ENCODE assay signal across 9 mouse cellular contexts in the genomic region with DNA sequence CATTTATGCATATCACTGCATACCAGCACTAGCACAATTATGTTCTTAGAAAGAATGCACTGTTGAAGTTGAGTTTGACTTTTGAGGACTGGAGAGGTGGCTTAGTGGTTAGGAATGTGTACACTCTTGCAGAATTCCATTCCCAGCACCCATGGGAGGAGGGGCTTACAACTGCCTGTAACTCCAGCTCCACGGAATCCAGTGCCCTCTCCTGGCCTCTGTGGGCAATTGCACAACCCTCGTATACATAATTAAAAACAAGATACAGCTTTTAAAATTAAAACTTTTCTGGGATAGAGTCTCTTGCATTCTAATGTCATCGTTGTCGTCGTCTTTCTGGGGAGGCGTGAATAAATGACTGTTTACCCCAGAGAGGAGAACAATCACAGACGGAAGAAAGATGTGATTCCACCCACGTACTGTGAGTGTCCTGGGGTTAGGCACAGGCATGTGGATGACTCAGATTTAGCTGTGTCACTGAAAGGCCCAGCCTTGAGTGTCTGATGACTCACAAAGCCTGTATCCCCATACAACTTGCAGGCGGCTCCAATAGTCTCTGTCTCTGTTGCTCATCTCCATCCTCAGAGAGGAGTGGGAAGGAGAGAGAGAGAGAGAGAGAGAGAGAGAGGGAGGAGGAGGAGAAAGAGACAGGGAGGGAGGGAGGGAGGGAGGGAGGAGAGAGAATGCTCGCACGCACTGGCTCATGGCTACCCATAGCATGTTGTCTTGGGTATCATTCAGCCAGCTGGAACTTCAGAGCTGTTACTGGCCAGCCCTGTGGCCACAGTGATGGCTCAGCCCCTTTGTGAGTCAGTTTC. TPM values are rescaled to one million over a fixed set of nuclear protein-coding genes. Genes with fewer than 3 reads are reported as not detected.
DNase-seq lines count a peak whose midpoint lies in the region; ATAC-seq and TF ChIP-seq lines count a peak whose summit lies in the region.
"Had no signal": no experiment of that assay in that cellular context is flagged by ENCODE, and none has a peak within 500 bp of the region (broad histone marks: within the 10 kb centered on the region; RNA-seq: fewer than 3 reads in every experiment).

No protein-coding gene starts in this region.

- intact Hi-C loops in left cerebral cortex, adult 2 months (cut with DNase I): loop anchor here (10.0 kb wide), 1 partner anchor 147 kb away; no protein-coding TSS in a partner anchor

- no peak for TF ChIP-seq POLR2A in liver, adult 2 months (IDR thresholded peaks at IDR 0.05; ENCODE audit: extremely low read depth, insufficient read depth, low read length)
- TF ChIP-seq POLR2A in ES-Bruce4 (IDR thresholded peaks at IDR 0.05; ENCODE audit: insufficient read depth, low read length): no peak

- H3K36me3 ChIP-seq in liver, adult 2 months (ENCODE audit: control insufficient read depth, insufficient read depth, low read length): no peaks in the 10 kb centered on the region
- no peaks in the 10 kb centered on the region for H3K36me3 ChIP-seq in ES-Bruce4 (ENCODE audit: control insufficient read depth, insufficient read depth, low read length, poor library complexity, severe bottlenecking)
- no peaks in the 10 kb centered on the region for H3K36me3 ChIP-seq in forebrain, embryonic 16.5 days (ENCODE audit: control insufficient read depth, insufficient read depth)
- no peaks in the 10 kb centered on the region for H3K36me3 ChIP-seq in hindbrain, embryonic 16.5 days (ENCODE audit: control insufficient read depth, insufficient read depth, low read length)

- TF ChIP-seq CTCF in liver, adult 2 months (IDR thresholded peaks at IDR 0.05; ENCODE audit: low read depth, low read length): peak; percentile 84
- TF ChIP-seq CTCF in ES-Bruce4 (IDR thresholded peaks at IDR 0.05; ENCODE audit: low read depth, low read length): peak; percentile 84
- TF ChIP-seq CTCF in left cerebral cortex, adult 2 months (IDR thresholded peaks at IDR 0.05): peak; percentile 43

- no peak overlapping the region for H3K9ac ChIP-seq in liver, adult 2 months (ENCODE audit: low read depth, low read length)
- peak overlapping the region; percentile 31; the same call in 1 of the 2 replicates for H3K9ac ChIP-seq in ES-Bruce4 (ENCODE audit: low read depth, poor library complexity, severe bottlenecking)
- H3K9ac ChIP-seq in forebrain, embryonic 16.5 days (replicated peaks; ENCODE audit: low read depth, low read length): no peak overlapping the region
- H3K9ac ChIP-seq in hindbrain, embryonic 16.5 days (ENCODE audit: low read depth, low read length): no peak overlapping the region

- H3K4me2 ChIP-seq in forebrain, embryonic 16.5 days (ENCODE audit: low read length): no peak overlapping the region
- H3K4me2 ChIP-seq in hindbrain, embryonic 16.5 days (ENCODE audit: low read length): no peak overlapping the region

- no peak for ATAC-seq in forebrain, embryonic 16.5 days
- no peak for ATAC-seq in hindbrain, embryonic 16.5 days

- H3K4me1 ChIP-seq in liver, adult 2 months (ENCODE audit: control insufficient read depth, insufficient read depth, low read length): peaks cover 3% of the 10 kb centered on the region; the same call in 1 of the 2 replicates
- H3K4me1 ChIP-seq in ES-Bruce4 (ENCODE audit: control insufficient read depth, insufficient read depth, low read length): peaks cover 4% of the 10 kb centered on the region
- no peaks in the 10 kb centered on the region for H3K4me1 ChIP-seq in forebrain, embryonic 16.5 days (replicated peaks; ENCODE audit: control insufficient read depth, insufficient read depth, low read length)
- no peaks in the 10 kb centered on the region for H3K4me1 ChIP-seq in hindbrain, embryonic 16.5 days (ENCODE audit: control insufficient read depth, insufficient read depth, low read depth, low read length)

- H3K79me2 ChIP-seq in liver, adult 2 months (ENCODE audit: control insufficient read depth, insufficient read depth, low read length): no peaks in the 10 kb centered on the region

- 83% methylated on average over 11 of the region's 11 CpGs for WGBS in liver, adult 2 months
- 65% methylated on average over 11 of the region's 11 CpGs for WGBS in forebrain, embryonic 16.5 days
- WGBS in hindbrain, embryonic 16.5 days: 66% methylated on average over 11 of the region's 11 CpGs

- no peak overlapping the region for H3K4me3 ChIP-seq in liver, adult 2 months (ENCODE audit: insufficient read depth, low read depth, low read length)
- no peak overlapping the region for H3K4me3 ChIP-seq in ES-Bruce4 (ENCODE audit: low read depth, low read length)
- no peak overlapping the region for H3K4me3 ChIP-seq in left cerebral cortex, adult 2 months
- no peak overlapping the region for H3K4me3 ChIP-seq in forebrain, embryonic 16.5 days (replicated peaks; ENCODE audit: low read length)
- no peak overlapping the region for H3K4me3 ChIP-seq in hindbrain, embryonic 16.5 days (ENCODE audit: low read length)

- TF ChIP-seq EP300 in ES-Bruce4 (IDR thresholded peaks at IDR 0.05; ENCODE audit: insufficient read depth, low read depth, low read length): 0 out of 2 replicates have a peak, but pooled peaks have one; percentile 33

- H3K27ac ChIP-seq in liver, adult 2 months (replicated peaks; ENCODE audit: insufficient read depth, low read depth, low read length): no peak overlapping the region
- peak overlapping the region; percentile 92 for H3K27ac ChIP-seq in ES-Bruce4 (ENCODE audit: insufficient read depth, low read length)
- H3K27ac ChIP-seq in left cerebral cortex, adult 2 months: no peak overlapping the region
- H3K27ac ChIP-seq in forebrain, embryonic 16.5 days (ENCODE audit: low read length): no peak overlapping the region
- no peak overlapping the region for H3K27ac ChIP-seq in hindbrain, embryonic 16.5 days (ENCODE audit: low read depth, low read length)

- H3K9me3 ChIP-seq in ES-Bruce4 (replicated peaks; ENCODE audit: control insufficient read depth, insufficient read depth, low read length, poor library complexity, severe bottlenecking): no peaks in the 10 kb centered on the region
- H3K9me3 ChIP-seq in forebrain, embryonic 16.5 days (ENCODE audit: control insufficient read depth, low read length): 0 out of 2 replicates have a peak, but pooled peaks cover 2% of the 10 kb centered on the region
- no peaks in the 10 kb centered on the region for H3K9me3 ChIP-seq in hindbrain, embryonic 16.5 days (ENCODE audit: control insufficient read depth, low read length)

- DNase-seq in liver, adult 2 months (ENCODE audit: extremely low read depth, low read depth, low spot score): peak; percentile 40
- DNase-seq in liver: no peak
- peak; percentile 84 for DNase-seq in adrenal gland, adult 2 months
- peak; percentile 29 to 45 for DNase-seq in left cerebral cortex, adult 2 months (ENCODE audit: extremely low spot score in 1 of 2, low spot score in 2 of 2)
- DNase-seq in thymus, postnatal 4 days: no peak
- DNase-seq: cerebellum, postnatal 36 days had no signal

- H3K27me3 ChIP-seq in liver, adult 2 months (ENCODE audit: control insufficient read depth, insufficient read depth, low read length): no peaks in the 10 kb centered on the region
- no peaks in the 10 kb centered on the region for H3K27me3 ChIP-seq in ES-Bruce4 (ENCODE audit: control insufficient read depth, insufficient read depth, low read length, poor library complexity, severe bottlenecking)
- H3K27me3 ChIP-seq in forebrain, embryonic 16.5 days (replicated peaks; ENCODE audit: control insufficient read depth, insufficient read depth, low read length): no peaks in the 10 kb centered on the region
- H3K27me3 ChIP-seq in hindbrain, embryonic 16.5 days (replicated peaks; ENCODE audit: control insufficient read depth, insufficient read depth, low read length): no peaks in the 10 kb centered on the region

RNA-seq across cellular contexts. Expression of gene Trip12, which starts 41.1 kb away (rescaled TPM):
- 81.6 and 86.0 TPM in 2 replicates for total RNA-seq in liver, adult 2 months (2014; rRNA removed)
- polyA plus RNA-seq in liver, adult 2 months (2012; rRNA removed): 14.1 and 15.6 TPM in 2 replicates
- polyA plus RNA-seq in ES-Bruce4 (2011; ENCODE audit: insufficient read depth, insufficient read length, low read depth, missing spikeins): 665 and 675 TPM in 2 replicates
- 100 to 1,000 TPM; 193 to 259 TPM for total RNA-seq in adrenal gland, adult 2 months (2021)
- 5.1 and 5.2 TPM in 2 replicates for polyA plus RNA-seq in adrenal gland, adult 2 months (2012; rRNA removed)
- 100 to 1,000 TPM; 196 to 219 TPM for total RNA-seq in left cerebral cortex, adult 2 months (2021)
- 55.7 and 64.1 TPM in 2 replicates for polyA plus RNA-seq in forebrain, embryonic 16.5 days (2015; fragmentation: Nextera tagmentation; extraction: Ambion mirVana)
- polyA plus RNA-seq in hindbrain, embryonic 16.5 days (2015; fragmentation: Nextera tagmentation; extraction: Ambion mirVana): 37.6 and 44.9 TPM in 2 replicates

RNA-seq across cellular contexts. Expression of gene Fbxo36, which starts 41.8 kb away (rescaled TPM):
- 3.2 and 5.6 TPM in 2 replicates for total RNA-seq in liver, adult 2 months (2014; rRNA removed)
- 6.6 and 6.8 TPM in 2 replicates for polyA plus RNA-seq in liver, adult 2 months (2012; rRNA removed)
- polyA plus RNA-seq in ES-Bruce4 (2011; ENCODE audit: insufficient read depth, insufficient read length, low read depth, missing spikeins): 11.1 and 13.5 TPM in 2 replicates
- total RNA-seq in adrenal gland, adult 2 months (2021): 10 to 100 TPM; 13.9 to 16.7 TPM
- polyA plus RNA-seq in adrenal gland, adult 2 months (2012; rRNA removed): 7.6 and 8.9 TPM in 2 replicates
- 1 to 10 TPM; 2.3 to 2.4 TPM for total RNA-seq in left cerebral cortex, adult 2 months (2021)
- 3.7 and 3.9 TPM in 2 replicates for polyA plus RNA-seq in forebrain, embryonic 16.5 days (2015; fragmentation: Nextera tagmentation; extraction: Ambion mirVana)
- 6.1 and 7.6 TPM in 2 replicates for polyA plus RNA-seq in hindbrain, embryonic 16.5 days (2015; fragmentation: Nextera tagmentation; extraction: Ambion mirVana)

RNA-seq across cellular contexts. Expression of gene Slc16a14, which starts 53.5 kb away (rescaled TPM):
- total RNA-seq in liver, adult 2 months (2014; rRNA removed): not detected in 2 replicates
- not detected in 2 replicates for polyA plus RNA-seq in liver, adult 2 months (2012; rRNA removed)
- 0.54 TPM in 1 of 2 replicates, not detected in the other for polyA plus RNA-seq in ES-Bruce4 (2011; ENCODE audit: insufficient read depth, insufficient read length, low read depth, missing spikeins)
- 10 to 100 TPM in 1 of 2 experiments, under 1 TPM in 1; 0.81 to 18.7 TPM for total RNA-seq in adrenal gland, adult 2 months (2021)
- polyA plus RNA-seq in adrenal gland, adult 2 months (2012; rRNA removed): 0.37 and 0.48 TPM in 2 replicates
- total RNA-seq in left cerebral cortex, adult 2 months (2021): 10 to 100 TPM; 12.5 to 12.9 TPM
- polyA plus RNA-seq in forebrain, embryonic 16.5 days (2015; fragmentation: Nextera tagmentation; extraction: Ambion mirVana): 8.1 and 10.7 TPM in 2 replicates
- polyA plus RNA-seq in hindbrain, embryonic 16.5 days (2015; fragmentation: Nextera tagmentation; extraction: Ambion mirVana): 10.3 and 15.0 TPM in 2 replicates

Comparison
In these comparisons a context has a peak if more than half of its experiments do, and no peak if none do; other contexts are left out.
1. DNase-seq: peak in liver, adult 2 months (single experiment), adrenal gland, adult 2 months (single experiment) and left cerebral cortex, adult 2 months (2 of 2); none in liver (single experiment) and thymus, postnatal 4 days (single experiment).
2. RNA of gene Trip12, which starts 41.1 kb away (polyA plus RNA-seq): 665 to 675 TPM in ES-Bruce4; 55.7 to 64.1 TPM in forebrain, embryonic 16.5 days, 37.6 to 44.9 TPM in hindbrain, embryonic 16.5 days, 14.1 to 15.6 TPM in liver, adult 2 months and 5.1 to 5.2 TPM in adrenal gland, adult 2 months; every median in the first group is over 10 times any median in the second.
3. Peak in every context shown above with its lines, with median percentiles within 50 percentile points of each other: CTCF ChIP-seq.